ENCODE assay signal across 12 mouse cellular contexts in the genomic region with DNA sequence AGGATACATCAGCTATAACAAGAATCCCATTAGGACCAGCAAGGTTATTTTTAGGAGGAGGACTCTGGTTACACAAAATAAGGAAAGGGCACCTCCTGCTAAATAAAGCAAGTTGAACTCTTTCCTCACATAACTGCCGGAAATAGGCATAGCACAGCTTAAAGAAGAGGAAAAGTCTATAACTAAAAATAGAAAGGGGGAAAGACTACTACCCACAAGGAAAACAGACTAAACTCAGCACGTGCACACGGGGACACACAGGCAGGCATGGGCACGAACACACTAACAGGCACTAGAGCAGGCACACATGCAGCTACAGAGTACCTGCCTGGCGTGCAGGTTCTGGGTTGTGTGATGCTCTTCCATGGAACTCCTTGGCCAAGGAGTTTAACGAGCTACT. TPM values are rescaled to one million over a fixed set of nuclear protein-coding genes. Genes with fewer than 3 reads are reported as not detected.
DNase-seq lines count a peak whose midpoint lies in the region; ATAC-seq and TF ChIP-seq lines count a peak whose summit lies in the region.
"Had no signal": no experiment of that assay in that cellular context is flagged by ENCODE, and none has a peak within 500 bp of the region (broad histone marks: within the 10 kb centered on the region; RNA-seq: fewer than 3 reads in every experiment).

No protein-coding gene starts in this region.

- peaks cover 41% of the 10 kb centered on the region for H3K4me1 ChIP-seq in heart, embryonic 15.5 days (replicated peaks)
- H3K4me1 ChIP-seq in E14TG2a.4 (replicated peaks; ENCODE audit: low read depth, low read length) (peaks cover 97% of the 10 kb centered on the region), G1E (ENCODE audit: insufficient read depth, low read depth, low read length) (peaks cover 70% of the 10 kb centered on the region)
- peaks cover 82% of the 10 kb centered on the region for H3K4me1 ChIP-seq in liver, embryonic 15.5 days (replicated peaks)
- no peaks in the 10 kb centered on the region for H3K4me1 ChIP-seq in midbrain, embryonic 14.5 days (ENCODE audit: control insufficient read depth, insufficient read depth, low read length)
- H3K4me1 ChIP-seq in hindbrain, embryonic 14.5 days (replicated peaks; ENCODE audit: control insufficient read depth, insufficient read depth, low read length) = no peaks in the 10 kb centered on the region; the same call in 1 of the 2 replicates

- H3K4me3 ChIP-seq in heart, embryonic 15.5 days = no peak overlapping the region
- H3K4me3 ChIP-seq in E14TG2a.4 (replicated peaks; ENCODE audit: low read length) = peak overlapping the region; percentile 67
- H3K4me3 ChIP-seq in G1E (ENCODE audit: low read depth, low read length) = peak overlapping the region; percentile 13; the same call in 1 of the 2 replicates
- no peak overlapping the region; the same call in 1 of the 2 replicates for H3K4me3 ChIP-seq in liver, embryonic 15.5 days (replicated peaks)
- no peak overlapping the region for H3K4me3 ChIP-seq in midbrain, embryonic 14.5 days (replicated peaks; ENCODE audit: low read depth, low read length)
- no peak overlapping the region for H3K4me3 ChIP-seq in hindbrain, embryonic 14.5 days (replicated peaks; ENCODE audit: low read length)
- H3K4me3 ChIP-seq: embryonic facial prominence, embryonic 12.5 days; intestine, embryonic 15.5 days; limb, embryonic 15.5 days had no signal

- no peak overlapping the region for H3K9ac ChIP-seq in heart, embryonic 15.5 days
- H3K9ac ChIP-seq in liver, embryonic 15.5 days = peak overlapping the region; percentile 43; the same call in 1 of the 2 replicates
- no peak overlapping the region for H3K9ac ChIP-seq in midbrain, embryonic 14.5 days (replicated peaks; ENCODE audit: low read length)
- no peak overlapping the region for H3K9ac ChIP-seq in hindbrain, embryonic 14.5 days
- H3K9ac ChIP-seq: embryonic facial prominence, embryonic 12.5 days; intestine, embryonic 15.5 days; limb, embryonic 15.5 days had no signal

- H3K4me2 ChIP-seq in heart, embryonic 15.5 days = no peak overlapping the region
- peak overlapping the region; percentile 56 for H3K4me2 ChIP-seq in liver, embryonic 15.5 days
- H3K4me2 ChIP-seq in midbrain, embryonic 14.5 days (ENCODE audit: low read length) = no peak overlapping the region
- no peak overlapping the region for H3K4me2 ChIP-seq in hindbrain, embryonic 14.5 days (replicated peaks)
- H3K4me2 ChIP-seq: embryonic facial prominence, embryonic 12.5 days; intestine, embryonic 15.5 days; limb, embryonic 15.5 days had no signal

- peak overlapping the region; percentile 43 for H3K27ac ChIP-seq in heart, embryonic 15.5 days
- H3K27ac ChIP-seq in liver, embryonic 15.5 days (replicated peaks) = peak overlapping the region; percentile 91
- H3K27ac ChIP-seq in midbrain, embryonic 14.5 days (replicated peaks; ENCODE audit: low read depth, low read length) = no peak overlapping the region
- no peak overlapping the region for H3K27ac ChIP-seq in hindbrain, embryonic 14.5 days
- H3K27ac ChIP-seq: embryonic facial prominence, embryonic 12.5 days; intestine, embryonic 15.5 days; limb, embryonic 15.5 days had no signal

- H3K9me3 ChIP-seq in heart, embryonic 15.5 days (replicated peaks) = no peaks in the 10 kb centered on the region
- no peaks in the 10 kb centered on the region for H3K9me3 ChIP-seq in E14TG2a.4 (ENCODE audit: low read length)
- H3K9me3 ChIP-seq in G1E (replicated peaks) = no peaks in the 10 kb centered on the region
- H3K9me3 ChIP-seq in liver, embryonic 15.5 days (replicated peaks) = no peaks in the 10 kb centered on the region
- no peaks in the 10 kb centered on the region for H3K9me3 ChIP-seq in midbrain, embryonic 14.5 days (ENCODE audit: control insufficient read depth, low read length)
- no peaks in the 10 kb centered on the region for H3K9me3 ChIP-seq in hindbrain, embryonic 14.5 days (ENCODE audit: control insufficient read depth, low read length)
- H3K9me3 ChIP-seq: embryonic facial prominence, embryonic 12.5 days; intestine, embryonic 15.5 days; limb, embryonic 15.5 days had no signal

- no peak for DNase-seq in heart, adult 8-10 months (ENCODE audit: low spot score)
- DNase-seq in G1E (ENCODE audit: low spot score) = no peak
- no peak for DNase-seq in midbrain, embryonic 14.5 days
- DNase-seq in hindbrain, embryonic 14.5 days (ENCODE audit: low spot score) = no peak
- DNase-seq: cerebellum, adult 9-11 months; kidney, postnatal 10 days had no signal

- no peak for TF ChIP-seq CTCF in E14TG2a.4 (conservative IDR thresholded peaks at IDR 0.05; ENCODE audit: low read length)
- no peak for TF ChIP-seq CTCF in G1E (IDR thresholded peaks at IDR 0.05; ENCODE audit: low read depth, low read length)

- H3K27me3 ChIP-seq in heart, embryonic 15.5 days = no peaks in the 10 kb centered on the region
- H3K27me3 ChIP-seq in E14TG2a.4 (ENCODE audit: insufficient read depth, low read length) (no peaks in the 10 kb centered on the region), G1E (ENCODE audit: insufficient read depth, low read length) (no peaks in the 10 kb centered on the region)
- no peaks in the 10 kb centered on the region for H3K27me3 ChIP-seq in liver, embryonic 15.5 days
- H3K27me3 ChIP-seq in midbrain, embryonic 14.5 days (ENCODE audit: control insufficient read depth, insufficient read depth, low read length) = no peaks in the 10 kb centered on the region
- H3K27me3 ChIP-seq in hindbrain, embryonic 14.5 days (ENCODE audit: control insufficient read depth, insufficient read depth, low read length) = no peaks in the 10 kb centered on the region
- H3K27me3 ChIP-seq: embryonic facial prominence, embryonic 12.5 days; intestine, embryonic 15.5 days; limb, embryonic 15.5 days had no signal

- no peak for ATAC-seq in heart, embryonic 15.5 days (replicated peaks; ENCODE audit: insufficient number of reproducible peaks, insufficient read depth, low FRiP score, low read depth)
- ATAC-seq in G1E (ENCODE audit: extremely low read depth, insufficient number of reproducible peaks, low FRiP score, poor library complexity, severe bottlenecking) = no peak
- no peak for ATAC-seq in liver, embryonic 15.5 days (ENCODE audit: insufficient read depth)
- no peak for ATAC-seq in midbrain, embryonic 14.5 days (ENCODE audit: low FRiP score, low TSS enrichment)
- ATAC-seq in hindbrain, embryonic 14.5 days (ENCODE audit: low FRiP score) = no peak

- no peaks in the 10 kb centered on the region for H3K36me3 ChIP-seq in heart, embryonic 15.5 days
- H3K36me3 ChIP-seq in E14TG2a.4 (ENCODE audit: insufficient read depth, low read length) (peaks cover 10% of the 10 kb centered on the region), G1E (replicated peaks) (peaks cover 35% of the 10 kb centered on the region)
- no peaks in the 10 kb centered on the region for H3K36me3 ChIP-seq in liver, embryonic 15.5 days (replicated peaks)
- no peaks in the 10 kb centered on the region for H3K36me3 ChIP-seq in midbrain, embryonic 14.5 days (ENCODE audit: control insufficient read depth, insufficient read depth, low read length)
- H3K36me3 ChIP-seq in hindbrain, embryonic 14.5 days (replicated peaks; ENCODE audit: control insufficient read depth, insufficient read depth) = no peaks in the 10 kb centered on the region; the same call in 1 of the 2 replicates
- H3K36me3 ChIP-seq: embryonic facial prominence, embryonic 12.5 days; intestine, embryonic 15.5 days; limb, embryonic 15.5 days had no signal

- WGBS in heart, embryonic 15.5 days = 47% methylated on average over 6 of the region's 6 CpGs
- 43% methylated on average over 6 of the region's 6 CpGs for whole genome bisulfite sequencing in liver, embryonic 15.5 days (ENCODE audit: insufficient replicate concordance)
- WGBS in midbrain, embryonic 14.5 days = 89% methylated on average over 6 of the region's 6 CpGs
- 83% methylated on average over 6 of the region's 6 CpGs for WGBS in hindbrain, embryonic 14.5 days

RNA-seq across cellular contexts. Expression of a gene that starts 23.8 kb away (rescaled TPM):
- 15.2 and 18.0 TPM in 2 replicates for polyA plus RNA-seq in heart, embryonic 15.5 days (2015; fragmentation: Nextera tagmentation; extraction: Ambion mirVana)
- 10 to 100 TPM; 69.0 to 82.6 (median 74.0) TPM for total RNA-seq in heart, adult 8-10 months (2022)
- total RNA-seq in G1E (2014; fragmentation: Nextera tagmentation) = 53.5 and 54.8 TPM in 2 replicates
- 27.9 and 31.5 TPM in 2 replicates for total RNA-seq in G1E (2017)
- 9.9 and 10.1 TPM in 2 replicates for polyA plus RNA-seq in G1E (2012)
- polyA plus RNA-seq in liver, embryonic 15.5 days (2015; fragmentation: Nextera tagmentation; extraction: Ambion mirVana) = 7.0 and 7.3 TPM in 2 replicates
- 32.8 and 42.1 TPM in 2 replicates for polyA plus RNA-seq in midbrain, embryonic 14.5 days (2014; fragmentation: Nextera tagmentation; extraction: Ambion mirVana)
- 43.3 and 45.7 TPM in 2 replicates for polyA plus RNA-seq in hindbrain, embryonic 14.5 days (2014; fragmentation: Nextera tagmentation; extraction: Ambion mirVana)

RNA-seq across cellular contexts. Expression of a gene that starts 32.6 kb away (rescaled TPM):
- 132 and 134 TPM in 2 replicates for polyA plus RNA-seq in heart, embryonic 15.5 days (2015; fragmentation: Nextera tagmentation; extraction: Ambion mirVana)
- 100 to 1,000 TPM in 1 of 4 experiments, 10 to 100 TPM in 3; 88.4 to 102 (median 91.0) TPM for total RNA-seq in heart, adult 8-10 months (2022)
- total RNA-seq in G1E (2014; fragmentation: Nextera tagmentation) = 77.4 and 90.2 TPM in 2 replicates
- total RNA-seq in G1E (2017) = 116 and 121 TPM in 2 replicates
- 31.4 and 39.1 TPM in 2 replicates for polyA plus RNA-seq in G1E (2012)
- 78.6 and 88.4 TPM in 2 replicates for polyA plus RNA-seq in liver, embryonic 15.5 days (2015; fragmentation: Nextera tagmentation; extraction: Ambion mirVana)
- 143 and 177 TPM in 2 replicates for polyA plus RNA-seq in midbrain, embryonic 14.5 days (2014; fragmentation: Nextera tagmentation; extraction: Ambion mirVana)
- polyA plus RNA-seq in hindbrain, embryonic 14.5 days (2014; fragmentation: Nextera tagmentation; extraction: Ambion mirVana) = 159 and 165 TPM in 2 replicates

Comparison
In these comparisons a context has a peak if more than half of its experiments do, and no peak if none do; other contexts are left out.
1. H3K27ac ChIP-seq: peak in heart, embryonic 15.5 days (single experiment) and liver, embryonic 15.5 days (single experiment); none in midbrain, embryonic 14.5 days (single experiment) and hindbrain, embryonic 14.5 days (single experiment).
2. H3K4me3 ChIP-seq: peak in E14TG2a.4 (single experiment) and G1E (single experiment); none in heart, embryonic 15.5 days (single experiment), liver, embryonic 15.5 days (single experiment), midbrain, embryonic 14.5 days (single experiment) and hindbrain, embryonic 14.5 days (single experiment).